Mouse (Mus musculus) midbrain, embryonic 15.5 days (tissue): ENCODE data around the gene Olfr1390. TPM values are rescaled to one million over a fixed set of nuclear protein-coding genes. Genes with fewer than 3 reads are reported as not detected.
"Not testable (repeated sequence)": the region's sequence is repeated elsewhere in the genome, so short reads cannot be mapped to it uniquely, and the experiment has no call there.

Experiments used
- ATAC-seq: fragments of 200-750 bp; cut with Nextera tagmentation; replicated peaks from 2 replicates; pipeline ENCODE4 v1.8.0; 2017; ENCODE audit warnings: moderate TSS enrichment
- H3K27ac ChIP-seq: fragments of 300-500 bp; sonication (generic); 2 replicates; pipeline ENCODE4 v1.5.1; 2015; ENCODE audit warnings: mild to moderate bottlenecking, inconsistent platforms
- H3K27me3 ChIP-seq: fragments of 300-500 bp; sonication (generic); replicated peaks from 2 replicates; pipeline ENCODE4 v1.6.1; 2015; ENCODE audit warnings: inconsistent platforms
- H3K36me3 ChIP-seq: fragments of 300-500 bp; sonication (generic); replicated peaks from 2 replicates; pipeline ENCODE4 v1.6.1; 2015; ENCODE audit warnings: inconsistent platforms
- H3K4me1 ChIP-seq: fragments of 300-500 bp; sonication (generic); 2 replicates; pipeline ENCODE4 v1.6.1; 2015; ENCODE audit warnings: inconsistent platforms
- H3K4me2 ChIP-seq: fragments of 300-500 bp; sonication (generic); 2 replicates; pipeline ENCODE4 v1.6.1; 2015; ENCODE audit warnings: inconsistent platforms, mild to moderate bottlenecking, moderate library complexity
- H3K4me3 ChIP-seq: fragments of 300-500 bp; sonication (generic); 2 replicates; pipeline ENCODE4 v1.5.1; 2015; ENCODE audit warnings: mild to moderate bottlenecking, inconsistent platforms
- H3K9ac ChIP-seq: fragments of 300-500 bp; sonication (generic); 2 replicates; pipeline ENCODE4 v1.6.1; 2015; ENCODE audit warnings: mild to moderate bottlenecking, inconsistent platforms
- H3K9me3 ChIP-seq: fragments of 300-500 bp; sonication (generic); 2 replicates; pipeline ENCODE4 v1.6.1; 2016; ENCODE audit warnings: inconsistent platforms
- WGBS: fragments of 180-500 bp; shearing (Covaris S2); methylation state at CpG from one replicate; pipeline ENCODE4 v1.1.7; 2015; ENCODE audit warnings: mixed read lengths; 5-methylcytosine and 5-hydroxymethylcytosine counted together
- polyA plus RNA-seq: library from polyadenylated mRNA; unstranded; fragments of >200 nt; fragmentation: Nextera tagmentation; extraction: Ambion mirVana; gene quantifications from 2 replicates; pipeline ENCODE4 v1.2.1, GENCODE M21; 2015

Olfr1390 gene
- polyA plus RNA-seq = not detected in 2 replicates

DNA sequence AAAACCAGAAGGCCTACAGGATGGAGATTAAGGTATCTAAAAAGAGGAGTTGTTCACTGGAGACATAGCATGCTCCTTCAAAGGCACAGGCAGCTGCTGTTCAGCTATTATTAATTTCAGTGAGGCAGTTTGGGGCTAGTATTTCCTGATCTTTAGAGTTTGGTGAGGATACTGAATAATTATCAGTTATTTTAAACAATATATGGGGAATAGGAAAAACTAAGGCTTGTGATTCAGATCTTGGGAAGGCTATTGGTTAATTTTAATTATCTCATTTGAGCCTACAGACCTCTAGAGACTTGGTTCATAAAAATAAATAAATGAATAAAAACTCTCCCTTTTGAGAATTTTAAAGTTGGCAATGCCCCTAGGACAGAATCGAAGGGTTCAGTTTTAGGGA lies at the start of gene Olfr1390:
Gene Olfr1390, plus strand, starts transcription at position 301 of the 400 bp plus-strand sequence.
- Histone ChIP-seq H3K36me3 (no peaks in the 10 kb centered on the region), H3K27ac (no peak within 1 kb of the TSS), H3K27me3 (no peaks in the 10 kb centered on the region), H3K4me3 (no peak within 1 kb of the TSS), H3K9me3 (no peaks in the 10 kb centered on the region), H3K4me2 (no peak within 1 kb of the TSS), H3K9ac (no peak within 1 kb of the TSS), H3K4me1 (no peaks in the 10 kb centered on the region)
- no peak for ATAC-seq
- whole genome bisulfite sequencing = 88% methylated on average over 1 of the region's 1 CpGs

DNA sequence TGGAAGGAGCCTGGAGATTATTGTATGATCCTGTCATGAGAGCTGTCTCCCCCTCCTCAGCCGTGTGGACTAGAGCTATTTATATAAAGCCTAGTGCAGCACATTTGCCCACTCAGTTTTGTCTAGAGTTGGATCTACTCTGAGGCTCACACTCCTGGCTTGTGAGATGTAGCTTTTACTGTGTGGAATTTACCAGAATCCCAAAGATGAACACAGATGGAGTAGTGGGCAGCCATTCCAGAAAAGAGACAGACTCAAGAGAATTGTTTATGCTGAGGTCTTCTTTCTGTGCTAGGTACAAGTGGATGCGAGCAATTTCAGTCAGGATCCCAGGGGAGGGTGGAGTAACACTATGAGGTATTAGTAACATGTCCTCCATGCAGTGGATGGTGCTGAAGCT lies 47.7 kb upstream of the Olfr1390 start:
- H3K9me3 ChIP-seq = no peaks in the 10 kb centered on the region
- no peak for ATAC-seq
- H3K36me3 ChIP-seq = no peaks in the 10 kb centered on the region
- H3K4me3 ChIP-seq = no peak overlapping the region
- H3K4me2 ChIP-seq = no peak overlapping the region
- H3K9ac ChIP-seq = no peak overlapping the region
- no peaks in the 10 kb centered on the region for H3K4me1 ChIP-seq
- H3K27ac ChIP-seq = no peak overlapping the region
- WGBS = 92% methylated on average over 2 of the region's 2 CpGs
- no peaks in the 10 kb centered on the region for H3K27me3 ChIP-seq

DNA sequence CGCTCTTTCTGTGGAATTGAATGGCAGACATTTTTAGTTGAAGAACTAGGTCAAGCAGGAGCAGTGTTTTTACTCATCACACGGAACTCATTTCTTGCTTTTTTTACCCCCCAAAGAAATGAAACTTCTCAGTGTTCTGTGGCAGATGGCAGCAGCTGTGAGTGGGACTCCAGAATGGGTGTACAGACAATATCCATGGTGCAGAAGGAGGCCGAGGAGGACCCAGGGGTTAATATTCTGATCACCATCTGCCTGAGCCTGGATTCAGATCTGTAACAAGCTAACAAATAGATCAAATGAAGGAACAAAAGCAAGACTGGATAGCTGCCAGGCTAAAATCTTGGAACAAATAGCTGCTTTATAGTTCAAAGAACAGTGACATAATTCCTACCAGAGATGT lies 42.2 kb upstream of the Olfr1390 start:
- no peaks in the 10 kb centered on the region for H3K27me3 ChIP-seq
- no peak overlapping the region for H3K4me2 ChIP-seq
- no peak overlapping the region for H3K9ac ChIP-seq
- 60% methylated on average over 3 of the region's 3 CpGs for WGBS
- H3K36me3 ChIP-seq = no peaks in the 10 kb centered on the region
- H3K4me1 ChIP-seq = no peaks in the 10 kb centered on the region
- H3K27ac ChIP-seq = no peak overlapping the region
- no peaks in the 10 kb centered on the region for H3K9me3 ChIP-seq
- no peak for ATAC-seq
- H3K4me3 ChIP-seq = no peak overlapping the region

DNA sequence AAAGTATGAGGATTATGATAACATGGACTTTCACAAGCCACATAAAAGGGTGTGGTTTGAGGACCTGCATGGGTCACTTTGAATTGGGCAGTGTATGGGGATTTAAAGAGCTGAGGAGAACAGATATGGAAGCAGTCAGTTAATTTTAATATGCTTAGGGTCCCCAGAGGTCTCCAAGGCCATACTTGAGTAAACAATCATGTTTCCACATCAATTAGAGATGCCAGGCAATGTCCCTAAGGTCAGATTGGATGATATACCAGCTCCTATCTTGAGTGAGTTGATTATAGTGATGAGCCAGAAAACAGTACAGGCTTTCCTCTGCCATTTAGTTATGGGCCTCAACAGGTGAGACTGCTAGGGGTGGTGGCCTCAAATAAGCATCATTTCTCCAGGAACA lies 30.5 kb upstream of the Olfr1390 start, which contains the start of gene Olfr10:
Gene Olfr10, plus strand, starts transcription at position 301 of the 400 bp plus-strand sequence.
- Histone ChIP-seq H3K27me3 (no peaks in the 10 kb centered on the region), H3K4me1 (no peaks in the 10 kb centered on the region), H3K36me3 (no peaks in the 10 kb centered on the region), H3K9me3 (no peaks in the 10 kb centered on the region), H3K4me3 (no peak within 1 kb of the TSS), H3K27ac (no peak within 1 kb of the TSS), H3K4me2 (no peak within 1 kb of the TSS), H3K9ac (no peak within 1 kb of the TSS)
- no peak for ATAC-seq

DNA sequence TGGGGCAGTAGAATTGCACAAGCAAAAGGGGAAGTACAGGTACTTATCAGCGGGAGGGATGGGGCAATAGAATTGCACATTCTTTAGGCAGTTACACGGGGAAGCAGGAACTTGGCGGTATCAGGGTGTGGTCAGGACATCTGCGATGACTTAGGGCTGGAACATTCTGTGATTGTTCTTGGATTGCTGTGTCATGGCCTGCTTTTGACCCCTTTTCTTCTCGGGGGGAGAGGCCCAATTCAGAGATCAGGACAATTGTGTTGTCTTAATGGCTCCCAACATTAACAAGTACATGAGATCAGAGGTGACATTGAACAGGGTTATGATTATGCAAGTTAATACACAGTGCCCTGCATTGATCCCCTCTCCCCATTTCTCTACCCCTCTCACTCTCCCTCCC lies 26.4 kb upstream of the Olfr1390 start:
- H3K4me1 ChIP-seq, ATAC-seq, H3K4me2 ChIP-seq, H3K9ac ChIP-seq, H3K27ac ChIP-seq, H3K36me3 ChIP-seq, H3K27me3 ChIP-seq, H3K4me3 ChIP-seq, H3K9me3 ChIP-seq: not testable (repeated sequence)
- 93% methylated on average over 5 of the region's 5 CpGs for WGBS

DNA sequence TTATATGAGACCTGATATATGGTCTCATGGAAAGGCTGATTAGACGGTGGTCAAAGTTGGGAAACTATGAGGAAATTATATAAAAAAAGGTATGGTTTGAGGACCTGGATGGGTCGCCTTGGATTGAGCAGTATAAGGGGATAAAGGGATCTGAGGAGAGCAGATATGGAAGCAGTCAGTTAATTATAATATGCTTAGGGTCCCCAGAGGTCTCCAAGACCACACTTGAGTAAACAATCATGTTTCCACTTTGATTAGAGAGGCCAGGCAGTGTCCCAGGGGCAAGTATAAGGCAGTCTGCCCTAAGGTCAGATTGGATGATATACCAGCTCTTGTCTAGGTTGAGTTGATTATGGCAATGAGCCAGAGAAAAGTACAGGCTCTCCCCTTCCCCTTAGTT lies 12.5 kb upstream of the Olfr1390 start, which contains the start of gene Olfr1391:
Gene Olfr1391, plus strand, starts transcription at position 301 of the 400 bp plus-strand sequence.
- Histone ChIP-seq H3K27ac (no peak within 1 kb of the TSS), H3K4me2 (no peak within 1 kb of the TSS), H3K4me3 (no peak within 1 kb of the TSS), H3K9me3 (no peaks in the 10 kb centered on the region), H3K36me3 (no peaks in the 10 kb centered on the region), H3K27me3 (no peaks in the 10 kb centered on the region), H3K4me1 (no peaks in the 10 kb centered on the region), H3K9ac (no peak within 1 kb of the TSS)
- ATAC-seq = no peak
- 91% methylated on average over 2 of the region's 2 CpGs for WGBS

DNA sequence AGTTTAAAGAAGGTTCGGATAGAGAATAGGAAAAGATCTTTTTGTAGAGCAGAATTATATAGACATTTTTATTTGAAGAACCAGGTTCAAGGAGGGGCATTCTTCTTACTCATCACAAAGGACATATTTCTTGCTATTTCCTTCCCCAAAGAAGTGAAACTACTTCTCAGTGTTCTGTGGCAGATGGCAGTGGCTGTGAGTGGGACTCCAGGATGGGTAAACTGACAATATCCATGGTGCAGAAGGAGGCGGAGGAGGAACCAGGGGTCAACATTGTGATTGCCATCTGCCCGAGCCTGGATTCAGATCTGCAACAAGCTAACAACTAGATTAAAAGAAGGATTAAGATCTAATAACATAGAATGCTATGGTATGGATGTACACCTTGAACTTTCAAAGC lies 8.3 kb upstream of the Olfr1390 start:
- no peak overlapping the region for H3K4me3 ChIP-seq
- H3K27me3 ChIP-seq = no peaks in the 10 kb centered on the region
- H3K9me3 ChIP-seq = no peaks in the 10 kb centered on the region
- H3K4me1 ChIP-seq = no peaks in the 10 kb centered on the region
- no peak overlapping the region for H3K9ac ChIP-seq
- no peaks in the 10 kb centered on the region for H3K36me3 ChIP-seq
- H3K27ac ChIP-seq = no peak overlapping the region
- H3K4me2 ChIP-seq = no peak overlapping the region
- no peak for ATAC-seq
- 82% methylated on average over 3 of the region's 3 CpGs for WGBS

DNA sequence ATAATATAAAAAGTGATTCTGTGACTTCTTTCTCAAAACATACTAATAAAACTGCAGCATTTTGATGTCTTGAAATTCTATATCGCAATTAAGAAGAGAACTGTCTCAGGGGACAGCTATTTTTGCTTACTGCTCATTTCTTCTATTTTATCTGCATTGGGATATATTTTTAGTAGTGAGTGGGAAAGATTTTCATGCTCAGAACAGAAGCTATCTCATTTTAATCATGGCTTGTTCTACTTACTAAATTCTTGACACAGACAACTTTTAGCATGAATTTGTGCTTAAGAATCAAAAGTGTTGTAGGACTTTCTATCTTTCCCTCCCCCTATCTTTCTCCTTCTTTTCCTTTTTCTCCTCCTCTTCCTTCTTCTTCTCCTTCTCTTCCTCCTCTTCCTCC lies 5.3 kb upstream of the Olfr1390 start:
- H3K4me2 ChIP-seq = no peak overlapping the region
- H3K9me3 ChIP-seq = no peaks in the 10 kb centered on the region
- 81% methylated on average over 1 of the region's 1 CpGs for WGBS

DNA sequence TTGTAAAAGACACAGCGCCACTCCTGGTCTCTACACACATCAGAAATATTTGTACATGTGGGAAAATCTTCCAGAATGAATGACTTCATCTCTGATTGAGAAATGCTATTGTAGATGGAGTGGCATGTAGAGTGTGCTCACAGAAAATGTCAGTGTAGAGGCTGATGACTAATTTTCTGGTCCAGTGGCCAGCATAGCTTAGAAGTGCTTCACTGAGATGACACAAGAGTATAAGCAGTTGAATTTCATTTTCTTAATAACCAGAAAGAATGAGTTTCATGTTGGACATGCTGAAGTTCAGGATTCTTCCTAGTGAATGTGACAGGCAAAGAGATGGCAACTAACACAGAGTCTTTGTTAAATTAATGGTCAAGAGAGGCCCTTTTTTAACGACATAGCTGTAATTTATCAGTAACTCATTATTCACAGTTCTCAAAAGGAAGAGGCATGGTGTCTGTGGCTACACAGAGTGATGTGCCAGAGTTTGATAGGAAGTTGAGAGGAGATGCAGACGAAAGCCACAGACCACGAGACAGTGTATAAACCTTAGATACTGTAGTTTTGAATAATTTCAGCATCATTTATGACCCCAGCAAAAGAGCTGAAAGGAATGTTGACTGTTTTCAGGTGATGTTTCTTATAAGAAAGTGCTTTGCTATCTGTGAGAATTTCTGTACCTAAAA lies 2.3 kb downstream of the Olfr1390 start:
- no peak overlapping the region for H3K9ac ChIP-seq
- 70% methylated on average over 4 of the region's 4 CpGs for WGBS
- no peaks in the 10 kb centered on the region for H3K4me1 ChIP-seq
- H3K4me2 ChIP-seq = no peak overlapping the region
- H3K36me3 ChIP-seq = no peaks in the 10 kb centered on the region
- no peak for ATAC-seq
- H3K4me3 ChIP-seq = no peak overlapping the region
- no peak overlapping the region for H3K27ac ChIP-seq
- no peaks in the 10 kb centered on the region for H3K9me3 ChIP-seq
- no peaks in the 10 kb centered on the region for H3K27me3 ChIP-seq

More for the DNA sequence above, 5.3 kb upstream of the Olfr1390 start:
- ATAC-seq = no peak
- H3K4me1 ChIP-seq = no peaks in the 10 kb centered on the region
- no peak overlapping the region for H3K4me3 ChIP-seq
- no peaks in the 10 kb centered on the region for H3K36me3 ChIP-seq
- H3K27ac ChIP-seq = no peak overlapping the region
- H3K27me3 ChIP-seq = no peaks in the 10 kb centered on the region
- no peak overlapping the region for H3K9ac ChIP-seq

DNA sequence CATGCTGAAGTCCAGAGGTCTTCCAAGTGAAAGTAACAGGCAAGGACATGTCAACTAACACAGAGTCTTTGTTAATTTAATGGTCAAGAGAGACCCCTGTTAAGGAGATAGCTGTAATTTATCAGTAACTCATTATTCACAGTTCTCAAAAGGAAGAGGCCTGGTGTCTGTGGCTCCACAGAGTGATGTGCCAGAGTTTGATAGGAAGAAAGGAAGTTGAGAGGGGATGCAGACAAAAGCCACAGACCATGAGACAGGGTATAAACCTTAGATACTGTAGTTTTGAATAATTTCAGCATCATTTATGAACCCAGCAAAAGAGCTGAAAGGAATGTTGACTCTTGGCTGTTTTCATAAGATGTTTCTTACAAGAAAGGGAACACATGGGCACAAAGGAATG lies 48.1 kb downstream of the Olfr1390 start:
- Histone ChIP-seq H3K4me1 (no peaks in the 10 kb centered on the region), H3K4me3 (no peak overlapping the region), H3K9me3 (no peaks in the 10 kb centered on the region), H3K27me3 (no peaks in the 10 kb centered on the region), H3K4me2 (no peak overlapping the region), H3K36me3 (no peaks in the 10 kb centered on the region), H3K27ac (no peak overlapping the region), H3K9ac (no peak overlapping the region)
- ATAC-seq = no peak

DNA sequence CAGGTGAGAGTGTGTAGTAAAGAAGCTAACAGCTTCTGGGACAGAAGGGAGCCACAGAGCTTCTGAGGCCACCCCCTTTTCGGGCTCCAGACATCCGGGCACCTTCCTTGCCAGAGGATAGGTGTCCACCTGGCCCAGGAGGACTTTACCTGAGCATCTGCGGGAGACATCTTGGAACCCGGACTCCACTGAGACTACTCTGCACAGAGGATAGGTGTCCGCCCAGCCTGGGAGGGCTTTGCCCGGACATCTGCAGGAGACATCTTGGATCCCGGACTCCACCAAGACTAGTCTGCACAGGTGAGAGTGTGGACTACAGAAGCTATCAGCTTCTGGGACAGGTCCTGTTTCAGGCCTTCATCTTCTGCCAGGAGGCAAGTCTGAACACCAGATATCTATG lies 51.1 kb downstream of the Olfr1390 start:
- not testable (repeated sequence) for H3K4me2 ChIP-seq, H3K27ac ChIP-seq, H3K4me1 ChIP-seq, H3K27me3 ChIP-seq, ATAC-seq, H3K9ac ChIP-seq, H3K9me3 ChIP-seq, H3K4me3 ChIP-seq, H3K36me3 ChIP-seq
- 98% methylated on average over 7 of the region's 7 CpGs for WGBS
